Mouse (Mus musculus): ENCODE measurements around the gene Bub1b.
A peak's percentile ranks its signal among the peaks of the same experiment; 100 is the strongest.

The Bub1b gene

GRCm38 (mm10) chr2:118669245-118669644, 71.2 kb downstream of the Bub1b start:
- no peak for DNase-seq

DNA sequence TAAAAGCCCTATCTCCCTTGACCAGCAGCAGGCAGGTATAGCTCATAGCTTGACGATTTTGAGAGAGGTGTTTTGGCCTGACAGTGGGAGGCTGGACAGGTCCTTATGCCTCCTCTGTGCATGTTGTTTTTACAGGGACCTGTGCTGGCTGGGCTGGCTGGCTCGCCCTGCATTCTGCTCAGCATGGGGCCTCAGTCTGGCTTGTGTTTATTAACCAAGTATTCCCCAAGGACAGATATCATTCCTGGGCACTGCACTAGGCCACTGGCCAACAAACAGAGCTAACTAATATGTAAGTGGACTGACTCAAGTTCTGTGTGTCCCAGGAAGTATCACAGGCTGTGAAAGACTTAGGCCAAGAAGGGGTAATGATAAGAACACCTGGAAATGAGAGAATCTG, 71.8 kb downstream of the Bub1b start:
- DNase-seq = no peak

- DNase-seq = no peak
Observed at GRCm38 (mm10) chr2:118671728-118672127, 73.7 kb downstream of the Bub1b start.

DNA sequence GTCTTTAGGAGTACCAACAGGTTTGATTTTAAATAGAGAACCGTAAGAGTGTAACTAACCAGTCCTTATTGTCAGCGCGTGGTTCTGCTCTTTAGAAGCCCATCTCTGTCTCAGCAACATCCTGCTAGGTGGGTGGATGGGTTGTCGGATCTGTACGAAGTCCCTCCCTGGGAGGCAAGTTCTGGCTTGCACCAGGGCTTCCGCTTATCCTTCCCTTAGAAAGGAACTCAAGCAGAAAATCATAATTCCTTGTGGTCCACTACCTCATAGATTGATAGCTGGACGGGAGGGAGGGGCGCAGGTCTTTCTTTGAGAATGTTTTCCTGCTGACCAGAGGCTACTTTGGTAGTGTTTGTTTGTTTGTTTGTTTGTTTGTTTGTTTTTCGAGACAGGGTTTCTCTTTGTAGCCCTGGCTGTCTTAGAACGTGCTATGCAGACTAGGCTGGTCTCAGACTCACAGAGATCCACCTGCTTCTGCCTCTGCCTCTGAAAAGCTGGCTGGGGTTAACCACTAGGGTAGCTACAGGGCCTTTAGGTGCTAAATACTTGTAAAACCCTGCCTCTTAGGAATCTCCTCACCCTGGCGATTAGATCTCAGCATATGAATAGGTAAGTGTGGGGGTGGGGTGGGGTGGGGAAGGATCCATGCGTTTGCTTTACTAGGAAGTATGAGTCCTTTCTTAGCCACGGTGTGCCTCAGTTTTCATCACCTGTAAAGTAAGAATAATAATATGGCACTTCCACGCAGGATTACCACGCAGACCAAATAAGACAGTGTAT, 75.9 kb downstream of the Bub1b start:
- peak; percentile 38 for DNase-seq

- no peak for DNase-seq
Observed at GRCm38 (mm10) chr2:118674500-118674899, 76.5 kb downstream of the Bub1b start.

GRCm38 (mm10) chr2:118676839-118677741, 79.1 kb downstream of the Bub1b start:
- peak; percentile 54 for DNase-seq

- DNase-seq = peak; percentile 25
Observed at GRCm38 (mm10) chr2:118677817-118678216, 79.8 kb downstream of the Bub1b start.

DNA sequence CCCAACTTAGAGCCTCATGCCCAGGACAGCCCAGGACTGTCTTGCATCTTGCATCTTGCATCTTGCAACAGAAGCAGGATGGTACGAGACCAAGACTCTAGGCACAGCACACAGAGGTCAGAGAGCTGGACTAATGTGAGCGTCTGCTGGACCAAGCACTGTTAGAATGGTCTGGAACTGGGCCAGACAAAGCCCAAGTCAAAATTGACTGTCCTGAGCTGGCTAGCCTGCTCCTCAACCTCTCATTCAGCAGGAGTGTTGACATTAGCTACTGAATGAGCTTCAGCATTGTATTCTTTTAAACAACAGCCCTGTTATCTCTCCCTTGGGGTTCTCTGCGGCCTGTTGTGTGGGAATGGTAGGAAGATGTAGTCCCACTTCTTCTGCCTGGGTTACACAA, 81.6 kb downstream of the Bub1b start:
- no peak for DNase-seq

GRCm38 (mm10) chr2:118680926-118681325, 82.9 kb downstream of the Bub1b start:
- DNase-seq = no peak

- no peak for DNase-seq
Observed at GRCm38 (mm10) chr2:118682544-118683260, 84.7 kb downstream of the Bub1b start.

DNA sequence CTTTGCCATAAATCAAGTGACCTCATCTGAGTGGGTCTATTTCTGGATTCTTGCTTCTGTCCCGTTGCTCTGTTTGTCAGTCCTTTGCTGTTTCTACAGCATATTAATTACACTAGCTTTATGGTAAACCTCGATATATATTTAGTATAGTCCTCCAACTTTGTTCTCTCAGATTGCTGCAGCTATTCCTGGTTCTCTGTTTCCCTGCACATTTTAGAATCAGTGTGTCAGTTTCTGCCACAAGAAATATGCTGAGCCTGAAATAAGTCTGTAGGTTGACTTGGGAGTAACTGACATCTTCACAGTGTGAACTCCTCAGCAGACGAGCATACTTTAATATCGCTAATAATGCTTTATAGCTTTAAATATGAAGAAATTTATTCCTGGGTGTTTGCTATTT, 87.1 kb downstream of the Bub1b start:
- no peak for DNase-seq

- no peak for DNase-seq
Observed at GRCm38 (mm10) chr2:118686693-118687092, 88.7 kb downstream of the Bub1b start.

- no peak for DNase-seq
Observed at GRCm38 (mm10) chr2:118687791-118688190, 89.8 kb downstream of the Bub1b start.

DNA sequence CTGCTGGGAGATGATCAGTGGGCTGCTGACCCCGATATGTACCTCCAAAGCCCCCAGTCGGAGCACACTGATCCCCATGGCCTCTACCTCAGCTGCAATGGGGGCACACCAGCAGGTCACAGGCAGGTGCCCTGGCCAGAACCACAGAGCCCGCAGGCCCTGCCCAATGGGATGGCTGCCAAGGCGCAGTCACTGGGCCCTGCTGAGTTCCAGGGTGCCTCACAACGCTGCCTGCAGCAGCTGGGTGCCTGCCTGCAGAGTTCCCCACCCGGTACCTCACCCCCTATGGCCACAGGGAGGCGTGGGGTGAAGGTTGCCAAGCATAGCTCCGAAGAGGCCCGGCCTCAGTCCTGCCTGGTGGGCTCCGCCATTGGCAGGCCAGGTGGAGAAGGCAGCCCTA, 91.9 kb downstream of the Bub1b start:
- no peak for DNase-seq
